In the genomic region with DNA sequence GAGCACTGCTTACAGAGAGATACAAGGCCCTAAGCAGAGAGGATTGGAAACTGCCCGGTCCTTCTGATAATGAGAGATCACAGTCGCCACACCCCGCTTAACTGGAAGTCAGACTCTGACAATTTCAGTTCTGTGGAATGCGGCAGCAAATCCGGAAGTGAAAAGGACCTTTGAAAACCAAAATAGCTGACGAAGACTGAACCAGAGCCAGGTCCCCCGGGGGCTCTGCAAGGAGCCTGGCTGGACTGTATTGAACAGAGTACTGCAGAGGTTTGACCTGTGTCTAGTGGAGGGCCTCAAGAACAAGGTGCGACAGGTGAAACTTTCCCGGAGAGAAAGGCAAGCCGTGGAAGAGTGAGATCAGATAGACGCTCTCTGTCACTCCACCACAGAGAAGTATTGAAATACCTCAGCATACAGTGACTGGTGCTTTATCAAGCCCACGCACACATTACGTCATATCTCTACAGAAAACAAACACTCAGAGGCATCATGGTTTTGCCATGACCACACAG, we compare ENCODE assay signal across 8 mouse cellular contexts. TPM values are rescaled to one million over a fixed set of nuclear protein-coding genes. Genes with fewer than 3 reads are reported as not detected.
DNase-seq lines count a peak whose midpoint lies in the region; ATAC-seq and TF ChIP-seq lines count a peak whose summit lies in the region.

No protein-coding gene starts in this region.

- intact Hi-C loops in left cerebral cortex, adult 2 months (cut with DNase I): no loop called here

- H3K4me3 ChIP-seq in lung, embryonic 15.5 days: no peak overlapping the region
- H3K4me3 ChIP-seq in midbrain, embryonic 11.5 days (ENCODE audit: low read depth, low read length): no peak overlapping the region
- no peak overlapping the region for H3K4me3 ChIP-seq in left cerebral cortex, adult 2 months
- H3K4me3 ChIP-seq in midbrain, embryonic 10.5 days: no peak overlapping the region

- H3K9me3 ChIP-seq in lung, embryonic 15.5 days: no peaks in the 10 kb centered on the region
- H3K9me3 ChIP-seq in midbrain, embryonic 11.5 days (ENCODE audit: control insufficient read depth, low read length): no peaks in the 10 kb centered on the region
- H3K9me3 ChIP-seq in midbrain, embryonic 10.5 days (replicated peaks): no peaks in the 10 kb centered on the region

- H3K4me1 ChIP-seq in lung, embryonic 15.5 days: peaks cover 19% of the 10 kb centered on the region
- no peaks in the 10 kb centered on the region for H3K4me1 ChIP-seq in midbrain, embryonic 11.5 days (ENCODE audit: control insufficient read depth, insufficient read depth, low read length)
- H3K4me1 ChIP-seq in midbrain, embryonic 10.5 days: peaks cover 14% of the 10 kb centered on the region

- H3K4me2 ChIP-seq in lung, embryonic 15.5 days: peak overlapping the region; percentile 6; the same call in 1 of the 2 replicates
- no peak overlapping the region for H3K4me2 ChIP-seq in midbrain, embryonic 11.5 days

- 0 out of 2 replicates have a peak overlapping the region, but pooled peaks have one; percentile 1 for H3K27ac ChIP-seq in lung, embryonic 15.5 days
- H3K27ac ChIP-seq in midbrain, embryonic 11.5 days (ENCODE audit: low read depth, low read length): no peak overlapping the region
- H3K27ac ChIP-seq in left cerebral cortex, adult 2 months: no peak overlapping the region
- H3K27ac ChIP-seq in midbrain, embryonic 10.5 days (replicated peaks): no peak overlapping the region

- H3K27me3 ChIP-seq in lung, embryonic 15.5 days: no peaks in the 10 kb centered on the region
- H3K27me3 ChIP-seq in midbrain, embryonic 11.5 days (ENCODE audit: control insufficient read depth, insufficient read depth, low read length): no peaks in the 10 kb centered on the region
- H3K27me3 ChIP-seq in midbrain, embryonic 10.5 days (ENCODE audit: low read depth, poor library complexity, severe bottlenecking): 0 out of 2 replicates have a peak, but pooled peaks cover 1% of the 10 kb centered on the region

- ATAC-seq in hematopoietic stem cell, adult 5-6 weeks (replicated peaks in 1 of 2; ENCODE audit: insufficient read depth in 1 of 2, low FRiP score in 2 of 2, low TSS enrichment in 1 of 2, low read depth in 1 of 2, poor library complexity in 2 of 2, severe bottlenecking in 2 of 2): 0 out of 4 replicates have a peak, but pooled peaks have one; percentile 18 to 35
- ATAC-seq in lung, embryonic 15.5 days (ENCODE audit: borderline replicate concordance, extremely low read depth, low FRiP score, low TSS enrichment): no peak
- ATAC-seq in midbrain, embryonic 11.5 days (ENCODE audit: low FRiP score): no peak

- H3K9ac ChIP-seq in lung, embryonic 15.5 days: no peak overlapping the region
- no peak overlapping the region for H3K9ac ChIP-seq in midbrain, embryonic 11.5 days (ENCODE audit: low read length)

- no peak for TF ChIP-seq CTCF in left cerebral cortex, adult 2 months (IDR thresholded peaks at IDR 0.05)

- 29% methylated on average over 13 of the region's 13 CpGs for WGBS in lung, embryonic 15.5 days
- WGBS in midbrain, embryonic 11.5 days: 62% methylated on average over 13 of the region's 13 CpGs
- 68% methylated on average over 13 of the region's 13 CpGs for WGBS in midbrain, embryonic 10.5 days

- H3K36me3 ChIP-seq in lung, embryonic 15.5 days: no peaks in the 10 kb centered on the region
- no peaks in the 10 kb centered on the region for H3K36me3 ChIP-seq in midbrain, embryonic 11.5 days (ENCODE audit: control insufficient read depth, insufficient read depth, low read length)
- H3K36me3 ChIP-seq in midbrain, embryonic 10.5 days: no peaks in the 10 kb centered on the region

- DNase-seq in B cell, adult 2 months: peak; percentile 61 to 66
- peak; percentile 31 for DNase-seq in NIH3T3 (ENCODE audit: low read depth)
- DNase-seq in cerebellum, postnatal 10 days: no peak
- DNase-seq in midbrain, embryonic 11.5 days (ENCODE audit: low spot score, missing footprints): no peak
- DNase-seq in left cerebral cortex, adult 2 months (ENCODE audit: extremely low spot score in 1 of 2, low spot score in 2 of 2): no peak
- DNase-seq in midbrain, embryonic 10.5 days (ENCODE audit: low spot score): no peak

RNA-seq across cellular contexts. Expression of a gene that starts 9.6 kb away (rescaled TPM):
- total RNA-seq in hematopoietic stem cell, adult 5-6 weeks (2017): 36.5 and 39.0 TPM in 2 replicates
- 16.6 and 16.9 TPM in 2 replicates for polyA plus RNA-seq in lung, embryonic 15.5 days (2015; fragmentation: Nextera tagmentation; extraction: Ambion mirVana)
- polyA plus RNA-seq in midbrain, embryonic 11.5 days (2014; fragmentation: Nextera tagmentation; extraction: Ambion mirVana): 8.0 and 8.1 TPM in 2 replicates
- 10 to 100 TPM; 27.1 to 28.9 TPM for total RNA-seq in left cerebral cortex, adult 2 months (2021)
- polyA plus RNA-seq in midbrain, embryonic 10.5 days (2016; fragmentation: Nextera tagmentation; extraction: Ambion mirVana): 9.8 and 11.8 TPM in 2 replicates

Comparison
In these comparisons a context has a peak if more than half of its experiments do, and no peak if none do; other contexts are left out.
1. DNase-seq: peak in B cell, adult 2 months (2 of 2) and NIH3T3 (single experiment); none in cerebellum, postnatal 10 days (0 of 2), midbrain, embryonic 11.5 days (single experiment), left cerebral cortex, adult 2 months (0 of 2) and midbrain, embryonic 10.5 days (single experiment).
2. ATAC-seq: peak in hematopoietic stem cell, adult 5-6 weeks (2 of 2); none in lung, embryonic 15.5 days (single experiment) and midbrain, embryonic 11.5 days (single experiment).